Mouse (Mus musculus) ES-E14 (cell line): ENCODE data around the gene Pofut2. TPM values are rescaled to one million over a fixed set of nuclear protein-coding genes. Genes with fewer than 3 reads are reported as not detected.

Experiments
- DNase-seq: peaks from one replicate; pipeline ENCODE4 v3.0.0-alpha.2; 2013; ENCODE audit warnings: low read depth, low spot score
- H3K27ac ChIP-seq: 2 replicates; pipeline ENCODE4 v1.5.1; 2012; ENCODE audit warnings: low read depth, mild to moderate bottlenecking, low read length, moderate library complexity, mixed read lengths; ENCODE audit not compliant: poor library complexity, insufficient read depth, severe bottlenecking
- H3K36me3 ChIP-seq: 2 replicates; pipeline ENCODE4 v1.6.1; 2012; ENCODE audit warnings: mild to moderate bottlenecking, low read length, moderate library complexity, mixed read lengths; ENCODE audit not compliant: control insufficient read depth, poor library complexity, insufficient read depth, severe bottlenecking
- H3K4me1 ChIP-seq, 2 experiments: fragments of 150-350 bp in 1 of 2; sonication (generic) in 1 of 2; 2 replicates each; pipeline ENCODE4 v1.6.1; 2012; ENCODE audit warnings: low read length in 2 of 2, mild to moderate bottlenecking in 1 of 2, mixed read lengths in 1 of 2; ENCODE audit not compliant: control insufficient read depth in 2 of 2, insufficient read depth in 2 of 2, poor library complexity in 1 of 2
- H3K4me3 ChIP-seq, 2 experiments: fragments of 150-350 bp in 1 of 2; sonication (generic) in 1 of 2; 2 replicates each; pipeline ENCODE4 v1.5.1; 2012; ENCODE audit warnings: low read length in 2 of 2, low read depth in 1 of 2, mild to moderate bottlenecking in 1 of 2, mixed read lengths in 1 of 2; ENCODE audit not compliant: insufficient read depth in 1 of 2, poor library complexity in 1 of 2, severe bottlenecking in 1 of 2
- H3K9ac ChIP-seq: 2 replicates; pipeline ENCODE4 v1.6.1; 2012; ENCODE audit warnings: low read depth, mild to moderate bottlenecking, low read length, mixed read lengths; ENCODE audit not compliant: poor library complexity, insufficient read depth, severe bottlenecking
- H3K9me3 ChIP-seq: fragments of 150-350 bp; sonication (generic); 2 replicates; pipeline ENCODE4 v1.6.1; 2012; ENCODE audit warnings: low read depth, mild to moderate bottlenecking, low read length; ENCODE audit not compliant: control insufficient read depth, insufficient read depth
- CHD2 ChIP-seq: IDR thresholded peaks from 2 replicates; pipeline ENCODE4 v1.6.1; 2014; ENCODE audit warnings: mild to moderate bottlenecking, low read depth, low read length, inconsistent platforms
- HCFC1 ChIP-seq: IDR thresholded peaks from 2 replicates; pipeline ENCODE4 v1.6.1; 2012; ENCODE audit warnings: low read length, inconsistent platforms, borderline replicate concordance; ENCODE audit not compliant: insufficient read depth
- MAFK ChIP-seq: IDR thresholded peaks from 2 replicates; pipeline ENCODE4 v1.6.1; 2014; ENCODE audit warnings: mild to moderate bottlenecking, low read depth, low read length, inconsistent platforms; ENCODE audit not compliant: insufficient read depth
- ZC3H11A ChIP-seq: IDR thresholded peaks from 2 replicates; pipeline ENCODE4 v1.6.1; 2012; ENCODE audit warnings: low read depth, mild to moderate bottlenecking, inconsistent platforms, low read length, borderline replicate concordance
- ZNF384 ChIP-seq: IDR thresholded peaks from 2 replicates; pipeline ENCODE4 v1.6.1; 2012; ENCODE audit warnings: low read depth, low read length, inconsistent platforms
- in situ Hi-C, 2 experiments: fragments of 600-800 bp; cut with MboI; formaldehyde crosslinking; loops; one replicate each; pipeline ENCODE4 v1.15.1; 2025; ENCODE audit warnings: low sequenced_read_pairs in 2 of 2, inconsistent platforms in 1 of 2; ENCODE audit not compliant: unreplicated experiment in 2 of 2
- total RNA-seq: library from RNA; depleted of rRNA; stranded (reverse); fragments of 300-350 nt; gene quantifications from 2 replicates; pipeline ENCODE4 v1.2.3, GENCODE M21; 2012

The Pofut2 gene
- total RNA-seq, 1 experiment = 67.6 TPM

DNA sequence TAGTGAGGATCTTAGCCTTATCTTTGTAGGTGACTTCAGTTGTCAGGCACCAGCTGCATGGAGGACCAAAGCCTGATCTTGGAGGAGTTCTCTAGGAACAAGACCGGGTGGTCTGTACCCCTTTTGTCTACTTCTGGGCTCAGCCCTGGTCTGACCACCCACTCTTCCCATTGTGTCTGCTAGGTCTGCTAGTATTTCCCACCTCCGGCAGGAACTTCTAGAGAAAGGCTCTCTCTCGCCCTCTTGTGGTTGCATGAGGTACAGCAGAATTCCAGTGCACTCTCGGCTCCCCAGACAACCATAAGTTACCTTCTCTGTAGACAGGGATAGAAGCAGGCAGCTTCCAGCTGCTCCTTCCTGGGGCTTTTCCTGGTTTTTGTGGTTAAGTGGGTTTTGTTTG lies 6.2 kb upstream of the Pofut2 start:
- no peaks in the 10 kb centered on the region for H3K36me3 ChIP-seq
- TF ChIP-seq ZNF384 (no peak), ZC3H11A (peak; percentile 96)
- H3K27ac ChIP-seq = no peak overlapping the region
- no peaks in the 10 kb centered on the region for H3K9me3 ChIP-seq
- in situ Hi-C loops = loop anchor here (5.0 to 10.0 kb wide), 2 partner anchors 118 to 120 kb away; no protein-coding TSS in a partner anchor
- H3K9ac ChIP-seq = no peak overlapping the region
- no peak overlapping the region for H3K4me3 ChIP-seq
- peak; percentile 90 for DNase-seq
- H3K4me1 ChIP-seq = peaks cover 5 to 24% of the 10 kb centered on the region in 2 experiments; a peak in 3 of 4 replicates

DNA sequence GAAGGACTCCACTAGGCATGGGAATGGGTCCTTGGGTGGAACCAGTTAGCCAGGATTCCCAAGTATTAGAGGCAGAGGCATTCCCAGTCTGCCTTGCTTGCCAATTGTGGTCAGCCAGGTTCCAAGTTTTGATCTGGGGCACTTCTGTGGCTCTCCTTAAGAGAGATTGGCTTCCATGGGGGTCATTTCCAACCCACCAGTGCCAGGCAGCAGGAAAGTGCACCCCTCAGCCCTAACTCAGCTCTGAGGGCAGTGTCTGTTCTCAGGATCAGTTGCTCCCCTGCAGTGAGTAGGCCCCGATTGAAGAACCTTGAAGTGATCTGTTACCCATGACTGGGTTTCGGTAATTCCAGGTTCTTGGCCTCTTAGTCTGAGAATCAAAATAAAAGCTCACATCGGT lies 3.8 kb upstream of the Pofut2 start:
- H3K36me3 ChIP-seq = no peaks in the 10 kb centered on the region
- no peak overlapping the region for H3K4me3 ChIP-seq
- H3K9ac ChIP-seq = no peak overlapping the region
- DNase-seq = no peak
- in situ Hi-C loops = loop anchor here in 1 of 2 experiments (10.0 kb wide), 1 partner anchor 120 kb away; no protein-coding TSS in a partner anchor
- H3K9me3 ChIP-seq = no peaks in the 10 kb centered on the region
- TF ChIP-seq CHD2 = no peak
- no peak for TF ChIP-seq ZNF384
- TF ChIP-seq ZC3H11A = no peak
- no peak for TF ChIP-seq MAFK
- TF ChIP-seq HCFC1 = no peak
- peaks cover 5 to 21% of the 10 kb centered on the region in 2 experiments; a peak in 3 of 4 replicates for H3K4me1 ChIP-seq
- H3K27ac ChIP-seq = no peak overlapping the region

DNA sequence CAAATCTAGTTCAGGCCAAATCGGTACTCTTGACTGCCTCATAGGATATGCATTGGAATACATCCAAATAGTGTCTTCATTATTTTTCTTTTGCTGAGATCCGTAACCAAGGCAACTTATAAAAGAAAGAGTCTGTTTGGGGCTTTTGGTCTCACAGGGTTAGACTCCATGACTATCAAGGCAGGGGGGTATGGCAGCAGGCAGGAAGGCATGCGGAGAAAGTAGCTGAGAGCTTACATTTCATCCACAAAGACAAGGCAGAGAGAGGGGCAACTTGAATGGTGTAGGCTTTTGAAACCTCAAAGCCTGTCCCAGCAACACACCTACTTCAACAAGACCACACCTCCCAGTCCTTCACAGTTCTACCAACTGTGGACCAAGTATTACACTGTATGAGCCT lies 3.3 kb upstream of the Pofut2 start:
- no peak for DNase-seq
- Histone ChIP-seq H3K9me3 (no peaks in the 10 kb centered on the region), H3K4me1 (peaks cover 5 to 19% of the 10 kb centered on the region in 2 experiments; a peak in 3 of 4 replicates), H3K27ac (no peak overlapping the region), H3K36me3 (peaks cover under 1% of the 10 kb centered on the region; the same call in 1 of the 2 replicates), H3K9ac (no peak overlapping the region), H3K4me3 (no peak overlapping the region)
- in situ Hi-C loops = loop anchor here in 1 of 2 experiments (10.0 kb wide), 1 partner anchor 121 kb away; no protein-coding TSS in a partner anchor
- TF ChIP-seq MAFK (no peak), HCFC1 (no peak), ZC3H11A (no peak), ZNF384 (no peak), CHD2 (no peak)

- peaks cover 0 to 5% of the 10 kb centered on the region in 2 experiments; a peak in 1 of 4 replicates for H3K4me1 ChIP-seq
- no peak overlapping the region for H3K27ac ChIP-seq
- no peak overlapping the region; the same call in 1 of the 2 replicates for H3K9ac ChIP-seq
- DNase-seq = no peak
- H3K9me3 ChIP-seq = no peaks in the 10 kb centered on the region
- in situ Hi-C loops = loop anchor here in 1 of 2 experiments (10.0 kb wide), 1 partner anchor 123 kb away; no protein-coding TSS in a partner anchor
- peaks cover 9% of the 10 kb centered on the region for H3K36me3 ChIP-seq
- TF ChIP-seq ZC3H11A (no peak), CHD2 (no peak), ZNF384 (no peak), HCFC1 (no peak), MAFK (no peak)
- H3K4me3 ChIP-seq = peak overlapping the region; percentile 56 to 63
Observed at GRCm38 (mm10) chr10:77258041-77258590, 902 bp upstream of the Pofut2 start.
